Mouse (Mus musculus) midbrain, embryonic 13.5 days (tissue): ENCODE results near the gene Olfm3. TPM values are rescaled to one million over a fixed set of nuclear protein-coding genes. Genes with fewer than 3 reads are reported as not detected.

Experiments used
- ATAC-seq: fragments of 200-750 bp; cut with Nextera tagmentation; 2 replicates; pipeline ENCODE4 v1.8.0; 2017; ENCODE audit warnings: mild to moderate bottlenecking, moderate TSS enrichment, moderate library complexity
- H3K27ac ChIP-seq: fragments of 300-500 bp; sonication (generic); 2 replicates; pipeline ENCODE4 v1.5.1; 2015; ENCODE audit warnings: inconsistent platforms, mild to moderate bottlenecking, moderate library complexity
- H3K27me3 ChIP-seq: fragments of 300-500 bp; sonication (generic); 2 replicates; pipeline ENCODE4 v1.6.1; 2015; ENCODE audit warnings: mild to moderate bottlenecking, inconsistent platforms
- H3K36me3 ChIP-seq: fragments of 300-500 bp; sonication (generic); 2 replicates; pipeline ENCODE4 v1.6.1; 2015; ENCODE audit warnings: mild to moderate bottlenecking, inconsistent platforms
- H3K4me1 ChIP-seq: fragments of 300-500 bp; sonication (generic); replicated peaks from 2 replicates; pipeline ENCODE4 v1.6.1; 2015; ENCODE audit warnings: inconsistent platforms
- H3K4me2 ChIP-seq: fragments of 300-500 bp; sonication (generic); replicated peaks from 2 replicates; pipeline ENCODE4 v1.6.1; 2015; ENCODE audit warnings: moderate library complexity, mild to moderate bottlenecking, inconsistent platforms
- H3K4me3 ChIP-seq: fragments of 300-500 bp; sonication (generic); replicated peaks from 2 replicates; pipeline ENCODE4 v1.5.1; 2015; ENCODE audit warnings: mild to moderate bottlenecking, inconsistent platforms
- H3K9ac ChIP-seq: fragments of 300-500 bp; sonication (generic); replicated peaks from 2 replicates; pipeline ENCODE4 v1.6.1; 2015; ENCODE audit warnings: mild to moderate bottlenecking, inconsistent platforms
- H3K9me3 ChIP-seq: fragments of 300-500 bp; sonication (generic); 2 replicates; pipeline ENCODE4 v1.6.1; 2016; ENCODE audit warnings: mild to moderate bottlenecking, inconsistent platforms
- WGBS: fragments of 180-500 bp; shearing (Covaris S2); methylation state at CpG from one replicate; pipeline ENCODE4 v1.1.7; 2015; 5-methylcytosine and 5-hydroxymethylcytosine counted together
- polyA plus RNA-seq: library from polyadenylated mRNA; unstranded; fragments of >200 nt; fragmentation: Nextera tagmentation; extraction: Ambion mirVana; gene quantifications from 2 replicates; pipeline ENCODE4 v1.2.1, GENCODE M21; 2015

The Olfm3 gene
- polyA plus RNA-seq, 1 experiment from 2014 or later, result 6.7 TPM

- 75% methylated on average over 4 of the region's 4 CpGs for whole genome bisulfite sequencing
- H3K9ac ChIP-seq, result no peak overlapping the region
- no peak for ATAC-seq
- H3K27me3 ChIP-seq, result no peaks in the 10 kb centered on the region
- H3K36me3 ChIP-seq, result no peaks in the 10 kb centered on the region
- peaks cover 6% of the 10 kb centered on the region; the same call in 1 of the 2 replicates for H3K4me1 ChIP-seq
- no peak overlapping the region for H3K4me3 ChIP-seq
- H3K27ac ChIP-seq, result no peak overlapping the region
- H3K9me3 ChIP-seq, result no peaks in the 10 kb centered on the region
- H3K4me2 ChIP-seq, result no peak overlapping the region
Measured at GRCm38 (mm10) chr3:114962316-114963083, 58.6 kb downstream of the Olfm3 start.

GRCm38 (mm10) chr3:114971183-114971582 is 67.3 kb downstream of the Olfm3 start:
- ATAC-seq, result no peak
- Histone ChIP-seq H3K4me1 (no peaks in the 10 kb centered on the region), H3K9me3 (no peaks in the 10 kb centered on the region), H3K4me2 (no peak overlapping the region), H3K27ac (no peak overlapping the region), H3K27me3 (no peaks in the 10 kb centered on the region), H3K9ac (no peak overlapping the region), H3K36me3 (no peaks in the 10 kb centered on the region), H3K4me3 (no peak overlapping the region)

GRCm38 (mm10) chr3:114972522-114972921 is 68.6 kb downstream of the Olfm3 start:
- ATAC-seq, result no peak
- no peak overlapping the region for H3K27ac ChIP-seq
- H3K27me3 ChIP-seq, result no peaks in the 10 kb centered on the region
- WGBS, result 64% methylated on average over 1 of the region's 1 CpGs
- no peaks in the 10 kb centered on the region for H3K36me3 ChIP-seq
- no peak overlapping the region for H3K4me3 ChIP-seq
- no peak overlapping the region for H3K4me2 ChIP-seq
- H3K9ac ChIP-seq, result no peak overlapping the region
- no peaks in the 10 kb centered on the region for H3K9me3 ChIP-seq
- no peaks in the 10 kb centered on the region for H3K4me1 ChIP-seq

GRCm38 (mm10) chr3:114990828-114991227 is 87.0 kb downstream of the Olfm3 start:
- 95% methylated on average over 2 of the region's 2 CpGs for WGBS
- Histone ChIP-seq H3K9me3 (no peaks in the 10 kb centered on the region), H3K27me3 (no peaks in the 10 kb centered on the region), H3K4me3 (no peak overlapping the region), H3K9ac (no peak overlapping the region), H3K27ac (no peak overlapping the region), H3K36me3 (no peaks in the 10 kb centered on the region), H3K4me2 (no peak overlapping the region), H3K4me1 (no peaks in the 10 kb centered on the region)
- no peak for ATAC-seq

- no peaks in the 10 kb centered on the region for H3K36me3 ChIP-seq
- H3K9me3 ChIP-seq, result no peaks in the 10 kb centered on the region
- no peak overlapping the region for H3K9ac ChIP-seq
- no peak overlapping the region for H3K4me2 ChIP-seq
- WGBS, result 78% methylated on average over 1 of the region's 1 CpGs
- no peak overlapping the region for H3K27ac ChIP-seq
- no peaks in the 10 kb centered on the region for H3K27me3 ChIP-seq
- H3K4me3 ChIP-seq, result no peak overlapping the region
- no peaks in the 10 kb centered on the region for H3K4me1 ChIP-seq
- ATAC-seq, result no peak
Measured at GRCm38 (mm10) chr3:114995956-114996355, 92.1 kb downstream of the Olfm3 start.

- 83% methylated on average over 3 of the region's 3 CpGs for WGBS
- H3K4me3 ChIP-seq, result no peak overlapping the region
- no peaks in the 10 kb centered on the region for H3K4me1 ChIP-seq
Measured at GRCm38 (mm10) chr3:115027560-115027959, 123.7 kb downstream of the Olfm3 start.

GRCm38 (mm10) chr3:115028046-115028445 is 124.2 kb downstream of the Olfm3 start:
- H3K36me3 ChIP-seq, result no peaks in the 10 kb centered on the region
- ATAC-seq, result no peak
- no peaks in the 10 kb centered on the region for H3K4me1 ChIP-seq
- no peaks in the 10 kb centered on the region for H3K27me3 ChIP-seq
- H3K9me3 ChIP-seq, result no peaks in the 10 kb centered on the region
- no peak overlapping the region for H3K27ac ChIP-seq
- no peak overlapping the region for H3K4me3 ChIP-seq
- H3K9ac ChIP-seq, result no peak overlapping the region
- no peak overlapping the region for H3K4me2 ChIP-seq
- 93% methylated on average over 1 of the region's 1 CpGs for WGBS

More at GRCm38 (mm10) chr3:115027560-115027959, 123.7 kb downstream of the Olfm3 start:
- no peak overlapping the region for H3K9ac ChIP-seq
- H3K27me3 ChIP-seq, result no peaks in the 10 kb centered on the region
- ATAC-seq, result no peak
- no peak overlapping the region for H3K27ac ChIP-seq
- H3K4me2 ChIP-seq, result no peak overlapping the region
- no peaks in the 10 kb centered on the region for H3K36me3 ChIP-seq
- H3K9me3 ChIP-seq, result no peaks in the 10 kb centered on the region

- Histone ChIP-seq H3K9me3 (no peaks in the 10 kb centered on the region), H3K36me3 (no peaks in the 10 kb centered on the region), H3K9ac (no peak overlapping the region), H3K4me1 (no peaks in the 10 kb centered on the region), H3K27ac (no peak overlapping the region), H3K27me3 (no peaks in the 10 kb centered on the region), H3K4me3 (no peak overlapping the region), H3K4me2 (no peak overlapping the region)
- no peak for ATAC-seq
- WGBS, result 73% methylated on average over 1 of the region's 1 CpGs
Measured at GRCm38 (mm10) chr3:115028611-115029010, 124.7 kb downstream of the Olfm3 start.

GRCm38 (mm10) chr3:115049060-115049459 is 145.2 kb downstream of the Olfm3 start:
- 92% methylated on average over 5 of the region's 5 CpGs for WGBS
- Histone ChIP-seq H3K4me3 (no peak overlapping the region), H3K36me3 (no peaks in the 10 kb centered on the region), H3K9ac (no peak overlapping the region), H3K4me2 (no peak overlapping the region), H3K27me3 (no peaks in the 10 kb centered on the region), H3K4me1 (no peaks in the 10 kb centered on the region), H3K27ac (no peak overlapping the region), H3K9me3 (no peaks in the 10 kb centered on the region)
- no peak for ATAC-seq

- no peaks in the 10 kb centered on the region for H3K9me3 ChIP-seq
- H3K4me1 ChIP-seq, result no peaks in the 10 kb centered on the region
- WGBS, result 84% methylated on average over 1 of the region's 1 CpGs
- no peak for ATAC-seq
- no peak overlapping the region for H3K9ac ChIP-seq
- no peaks in the 10 kb centered on the region for H3K27me3 ChIP-seq
- no peak overlapping the region for H3K4me2 ChIP-seq
- H3K4me3 ChIP-seq, result no peak overlapping the region
- H3K36me3 ChIP-seq, result no peaks in the 10 kb centered on the region
- no peak overlapping the region for H3K27ac ChIP-seq
Measured at GRCm38 (mm10) chr3:115064901-115065300, 161.0 kb downstream of the Olfm3 start.

GRCm38 (mm10) chr3:115080428-115081181 is 176.7 kb downstream of the Olfm3 start:
- no peaks in the 10 kb centered on the region for H3K9me3 ChIP-seq
- peaks cover 4% of the 10 kb centered on the region for H3K4me1 ChIP-seq
- no peak overlapping the region for H3K9ac ChIP-seq
- peak; percentile 53; the same call in 1 of the 2 replicates for ATAC-seq
- H3K27me3 ChIP-seq, result no peaks in the 10 kb centered on the region
- H3K4me3 ChIP-seq, result no peak overlapping the region
- no peaks in the 10 kb centered on the region for H3K36me3 ChIP-seq
- 39% methylated on average over 12 of the region's 12 CpGs for WGBS
- no peak overlapping the region for H3K4me2 ChIP-seq
- no peak overlapping the region for H3K27ac ChIP-seq

GRCm38 (mm10) chr3:115081371-115081770 is 177.5 kb downstream of the Olfm3 start:
- H3K9ac ChIP-seq, result no peak overlapping the region
- H3K9me3 ChIP-seq, result no peaks in the 10 kb centered on the region
- H3K27me3 ChIP-seq, result no peaks in the 10 kb centered on the region
- no peak for ATAC-seq
- H3K27ac ChIP-seq, result no peak overlapping the region
- no peak overlapping the region for H3K4me2 ChIP-seq
- peaks cover 4% of the 10 kb centered on the region for H3K4me1 ChIP-seq
- no peaks in the 10 kb centered on the region for H3K36me3 ChIP-seq
- no peak overlapping the region for H3K4me3 ChIP-seq
- 39% methylated on average over 2 of the region's 2 CpGs for WGBS
